Mouse (Mus musculus): Measurements from ENCODE around the gene Ccdc96. TPM values are rescaled to one million over a fixed set of nuclear protein-coding genes. Genes with fewer than 3 reads are reported as not detected.

Ccdc96 gene
- total and polyA plus RNA-seq, 3 experiments = 0.35 to 0.52 TPM; not detected in 1

GRCm38 (mm10) chr5:36472876-36473655 lies 11.3 kb upstream of the Ccdc96 start:
- DNase-seq = peak; percentile 63

GRCm38 (mm10) chr5:36474283-36474682 lies 10.1 kb upstream of the Ccdc96 start:
- DNase-seq = peak; percentile 74

- no peak for DNase-seq
These were observed 6.9 kb upstream of the Ccdc96 start for GRCm38 (mm10) chr5:36477486-36477885.

GRCm38 (mm10) chr5:36478540-36479420 lies 5.6 kb upstream of the Ccdc96 start:
- peak; percentile 61 for DNase-seq

GRCm38 (mm10) chr5:36479735-36480134 lies 4.7 kb upstream of the Ccdc96 start:
- no peak for DNase-seq

GRCm38 (mm10) chr5:36480398-36480797 lies 4.0 kb upstream of the Ccdc96 start:
- no peak for DNase-seq

- DNase-seq = no peak
These were observed 3.3 kb upstream of the Ccdc96 start for GRCm38 (mm10) chr5:36481114-36481513.

- DNase-seq = peak; percentile 63
These were observed 936 bp upstream of the Ccdc96 start for GRCm38 (mm10) chr5:36483203-36484101.

- DNase-seq = no peak
These were observed 918 bp downstream of the Ccdc96 start for GRCm38 (mm10) chr5:36485306-36485705.

- DNase-seq = peak; percentile 57
These were observed 4.8 kb downstream of the Ccdc96 start for GRCm38 (mm10) chr5:36489225-36489624.

GRCm38 (mm10) chr5:36493919-36494318 lies 9.5 kb downstream of the Ccdc96 start:
- DNase-seq = no peak

GRCm38 (mm10) chr5:36494709-36495108 lies 10.3 kb downstream of the Ccdc96 start:
- no peak for DNase-seq

GRCm38 (mm10) chr5:36505235-36505634 lies 20.8 kb downstream of the Ccdc96 start:
- DNase-seq = no peak

- no peak for DNase-seq
These were observed 21.3 kb downstream of the Ccdc96 start for GRCm38 (mm10) chr5:36505643-36506042.

- no peak for DNase-seq
These were observed 24.0 kb downstream of the Ccdc96 start for GRCm38 (mm10) chr5:36508351-36508750.

- DNase-seq = no peak
These were observed 26.6 kb downstream of the Ccdc96 start for GRCm38 (mm10) chr5:36510956-36511355.

- DNase-seq = no peak
These were observed 30.7 kb downstream of the Ccdc96 start for GRCm38 (mm10) chr5:36515126-36515525.

- DNase-seq = no peak
These were observed 31.2 kb downstream of the Ccdc96 start for GRCm38 (mm10) chr5:36515558-36515957.

GRCm38 (mm10) chr5:36517596-36517995 lies 33.2 kb downstream of the Ccdc96 start:
- DNase-seq = no peak

GRCm38 (mm10) chr5:36519751-36520150 lies 35.4 kb downstream of the Ccdc96 start:
- DNase-seq = no peak

GRCm38 (mm10) chr5:36522782-36523181 lies 38.4 kb downstream of the Ccdc96 start:
- no peak for DNase-seq

GRCm38 (mm10) chr5:36523219-36523703 lies 38.9 kb downstream of the Ccdc96 start:
- no peak for DNase-seq

All from adrenal gland, adult 2 months (tissue).